Mouse (Mus musculus): Measurements from ENCODE around the gene Atp2b2. TPM values are rescaled to one million over a fixed set of nuclear protein-coding genes. Genes with fewer than 3 reads are reported as not detected.

The Atp2b2 gene
- polyA plus RNA-seq, 1 experiment from 2014 or later = 0.03 TPM

GRCm38 (mm10) chr6:114000304-114000703, 42.1 kb downstream of the Atp2b2 start:
- Histone ChIP-seq H3K36me3 (no peaks in the 10 kb centered on the region), H3K4me1 (peaks cover 4% of the 10 kb centered on the region; the same call in 1 of the 2 replicates), H3K27ac (no peak overlapping the region), H3K27me3 (ENCODE audit: low read depth, poor library complexity, severe bottlenecking) (peaks cover 29% of the 10 kb centered on the region; the same call in 1 of the 2 replicates), H3K4me3 (no peak overlapping the region), H3K9me3 (replicated peaks) (no peaks in the 10 kb centered on the region)
- DNase-seq (ENCODE audit: low spot score) = no peak
- 42% methylated on average over 7 of the region's 7 CpGs for WGBS

- WGBS = 90% methylated on average over 2 of the region's 2 CpGs
- no peak for DNase-seq (ENCODE audit: low spot score)
- no peak overlapping the region for H3K4me3 ChIP-seq
These were observed 44.0 kb downstream of the Atp2b2 start for GRCm38 (mm10) chr6:113998413-113998812.

GRCm38 (mm10) chr6:113994176-113994575, 48.2 kb downstream of the Atp2b2 start:
- H3K4me3 ChIP-seq = no peak overlapping the region
- 0 out of 2 replicates have a peak, but pooled peaks cover 2% of the 10 kb centered on the region for H3K4me1 ChIP-seq
- no peaks in the 10 kb centered on the region for H3K36me3 ChIP-seq
- H3K27ac ChIP-seq = no peak overlapping the region
- peaks cover 6% of the 10 kb centered on the region; the same call in 1 of the 2 replicates for H3K27me3 ChIP-seq (ENCODE audit: low read depth, poor library complexity, severe bottlenecking)
- no peak for DNase-seq (ENCODE audit: low spot score)
- H3K9me3 ChIP-seq (replicated peaks) = no peaks in the 10 kb centered on the region
- 96% methylated on average over 5 of the region's 5 CpGs for WGBS

More at GRCm38 (mm10) chr6:113998413-113998812, 44.0 kb downstream of the Atp2b2 start:
- Histone ChIP-seq H3K4me1 (peaks cover 4% of the 10 kb centered on the region; the same call in 1 of the 2 replicates), H3K27ac (no peak overlapping the region), H3K9me3 (replicated peaks) (no peaks in the 10 kb centered on the region), H3K27me3 (ENCODE audit: low read depth, poor library complexity, severe bottlenecking) (peaks cover 28% of the 10 kb centered on the region; the same call in 1 of the 2 replicates), H3K36me3 (no peaks in the 10 kb centered on the region)

GRCm38 (mm10) chr6:113992101-113992500, 50.3 kb downstream of the Atp2b2 start:
- Histone ChIP-seq H3K4me1 (0 out of 2 replicates have a peak, but pooled peaks cover 2% of the 10 kb centered on the region), H3K9me3 (replicated peaks) (no peaks in the 10 kb centered on the region), H3K36me3 (no peaks in the 10 kb centered on the region), H3K27me3 (ENCODE audit: low read depth, poor library complexity, severe bottlenecking) (no peaks in the 10 kb centered on the region), H3K27ac (no peak overlapping the region), H3K4me3 (no peak overlapping the region)
- WGBS = 71% methylated on average over 2 of the region's 2 CpGs
- no peak for DNase-seq (ENCODE audit: low spot score)

- Histone ChIP-seq H3K4me1 (0 out of 2 replicates have a peak, but pooled peaks cover 2% of the 10 kb centered on the region), H3K27ac (no peak overlapping the region), H3K9me3 (replicated peaks) (no peaks in the 10 kb centered on the region), H3K4me3 (no peak overlapping the region), H3K36me3 (no peaks in the 10 kb centered on the region), H3K27me3 (ENCODE audit: low read depth, poor library complexity, severe bottlenecking) (no peaks in the 10 kb centered on the region)
- DNase-seq (ENCODE audit: low spot score) = no peak
- 73% methylated on average over 11 of the region's 11 CpGs for WGBS
These were observed 50.9 kb downstream of the Atp2b2 start for GRCm38 (mm10) chr6:113991482-113991881.

GRCm38 (mm10) chr6:113990044-113990443, 52.4 kb downstream of the Atp2b2 start:
- WGBS = 29% methylated on average over 1 of the region's 1 CpGs
- no peak for DNase-seq (ENCODE audit: low spot score)
- no peaks in the 10 kb centered on the region for H3K9me3 ChIP-seq (replicated peaks)

GRCm38 (mm10) chr6:113988521-113988920, 53.9 kb downstream of the Atp2b2 start:
- H3K27me3 ChIP-seq (ENCODE audit: low read depth, poor library complexity, severe bottlenecking) = no peaks in the 10 kb centered on the region
- 0 out of 2 replicates have a peak, but pooled peaks cover 2% of the 10 kb centered on the region for H3K4me1 ChIP-seq
- 89% methylated on average over 2 of the region's 2 CpGs for WGBS
- H3K9me3 ChIP-seq (replicated peaks) = no peaks in the 10 kb centered on the region
- no peaks in the 10 kb centered on the region for H3K36me3 ChIP-seq
- no peak overlapping the region for H3K4me3 ChIP-seq
- H3K27ac ChIP-seq = no peak overlapping the region
- DNase-seq (ENCODE audit: low spot score) = no peak

More at GRCm38 (mm10) chr6:113990044-113990443, 52.4 kb downstream of the Atp2b2 start:
- no peak overlapping the region for H3K4me3 ChIP-seq
- no peaks in the 10 kb centered on the region for H3K27me3 ChIP-seq (ENCODE audit: low read depth, poor library complexity, severe bottlenecking)
- H3K27ac ChIP-seq = no peak overlapping the region
- H3K4me1 ChIP-seq = 0 out of 2 replicates have a peak, but pooled peaks cover 2% of the 10 kb centered on the region
- no peaks in the 10 kb centered on the region for H3K36me3 ChIP-seq

GRCm38 (mm10) chr6:113986671-113987070, 55.7 kb downstream of the Atp2b2 start:
- Histone ChIP-seq H3K9me3 (replicated peaks) (no peaks in the 10 kb centered on the region), H3K27me3 (ENCODE audit: low read depth, poor library complexity, severe bottlenecking) (no peaks in the 10 kb centered on the region), H3K4me3 (no peak overlapping the region), H3K4me1 (0 out of 2 replicates have a peak, but pooled peaks cover 2% of the 10 kb centered on the region), H3K36me3 (no peaks in the 10 kb centered on the region), H3K27ac (no peak overlapping the region)
- no peak for DNase-seq (ENCODE audit: low spot score)
- WGBS = 84% methylated on average over 4 of the region's 4 CpGs

- H3K9me3 ChIP-seq (replicated peaks) = no peaks in the 10 kb centered on the region; the same call in 1 of the 2 replicates
- H3K4me3 ChIP-seq = no peak overlapping the region
- WGBS = 83% methylated on average over 8 of the region's 8 CpGs
- no peaks in the 10 kb centered on the region for H3K36me3 ChIP-seq
- no peak overlapping the region for H3K27ac ChIP-seq
- no peak for DNase-seq (ENCODE audit: low spot score)
- 0 out of 2 replicates have a peak, but pooled peaks cover 3% of the 10 kb centered on the region for H3K27me3 ChIP-seq (ENCODE audit: low read depth, poor library complexity, severe bottlenecking)
- H3K4me1 ChIP-seq = no peaks in the 10 kb centered on the region
These were observed 63.7 kb downstream of the Atp2b2 start for GRCm38 (mm10) chr6:113978673-113979072.

- no peaks in the 10 kb centered on the region for H3K36me3 ChIP-seq
- WGBS = 85% methylated on average over 5 of the region's 5 CpGs
These were observed 64.2 kb downstream of the Atp2b2 start for GRCm38 (mm10) chr6:113978091-113978650.

GRCm38 (mm10) chr6:113970900-113971299, 71.5 kb downstream of the Atp2b2 start:
- Histone ChIP-seq H3K4me3 (no peak overlapping the region), H3K36me3 (no peaks in the 10 kb centered on the region), H3K27ac (no peak overlapping the region), H3K9me3 (replicated peaks) (no peaks in the 10 kb centered on the region; the same call in 1 of the 2 replicates), H3K27me3 (ENCODE audit: low read depth, poor library complexity, severe bottlenecking) (no peaks in the 10 kb centered on the region), H3K4me1 (peaks cover 4% of the 10 kb centered on the region; the same call in 1 of the 2 replicates)
- DNase-seq (ENCODE audit: low spot score) = no peak
- WGBS = 84% methylated on average over 2 of the region's 2 CpGs

More at GRCm38 (mm10) chr6:113978091-113978650, 64.2 kb downstream of the Atp2b2 start:
- no peak for DNase-seq (ENCODE audit: low spot score)
- no peak overlapping the region for H3K4me3 ChIP-seq
- H3K27me3 ChIP-seq (ENCODE audit: low read depth, poor library complexity, severe bottlenecking) = 0 out of 2 replicates have a peak, but pooled peaks cover 3% of the 10 kb centered on the region
- no peak overlapping the region for H3K27ac ChIP-seq
- H3K4me1 ChIP-seq = no peaks in the 10 kb centered on the region
- H3K9me3 ChIP-seq (replicated peaks) = no peaks in the 10 kb centered on the region; the same call in 1 of the 2 replicates

- Histone ChIP-seq H3K36me3 (no peaks in the 10 kb centered on the region), H3K27ac (no peak overlapping the region), H3K9me3 (replicated peaks) (no peaks in the 10 kb centered on the region; the same call in 1 of the 2 replicates), H3K4me3 (no peak overlapping the region), H3K27me3 (ENCODE audit: low read depth, poor library complexity, severe bottlenecking) (no peaks in the 10 kb centered on the region), H3K4me1 (peaks cover 8% of the 10 kb centered on the region; the same call in 1 of the 2 replicates)
- no peak for DNase-seq (ENCODE audit: low spot score)
- WGBS = 60% methylated on average over 9 of the region's 9 CpGs
These were observed 71.9 kb downstream of the Atp2b2 start for GRCm38 (mm10) chr6:113970464-113970863.

- 53% methylated on average over 3 of the region's 3 CpGs for WGBS
These were observed 72.7 kb downstream of the Atp2b2 start for GRCm38 (mm10) chr6:113969751-113970150.

More at GRCm38 (mm10) chr6:113969751-113970150, 72.7 kb downstream of the Atp2b2 start:
- H3K4me1 ChIP-seq = peaks cover 9% of the 10 kb centered on the region; the same call in 1 of the 2 replicates
- H3K4me3 ChIP-seq = no peak overlapping the region
- H3K9me3 ChIP-seq (replicated peaks) = no peaks in the 10 kb centered on the region; the same call in 1 of the 2 replicates
- no peak for DNase-seq (ENCODE audit: low spot score)
- no peaks in the 10 kb centered on the region for H3K27me3 ChIP-seq (ENCODE audit: low read depth, poor library complexity, severe bottlenecking)
- no peaks in the 10 kb centered on the region for H3K36me3 ChIP-seq
- H3K27ac ChIP-seq = no peak overlapping the region

Measured in limb, embryonic 10.5 days (tissue).